Mouse (Mus musculus) thymus, postnatal 25 days (tissue): Measurements from ENCODE around the gene 4921517D22Rik.
A peak's percentile ranks its signal among the peaks of the same experiment; 100 is the strongest.
"Not testable (repeated sequence)": the region's sequence is repeated elsewhere in the genome, so short reads cannot be mapped to it uniquely, and the experiment has no call there.

ENCODE experiments used
- DNase-seq: peaks from one replicate; pipeline ENCODE4 v3.0.0; 2022

Gene 4921517D22Rik

DNA sequence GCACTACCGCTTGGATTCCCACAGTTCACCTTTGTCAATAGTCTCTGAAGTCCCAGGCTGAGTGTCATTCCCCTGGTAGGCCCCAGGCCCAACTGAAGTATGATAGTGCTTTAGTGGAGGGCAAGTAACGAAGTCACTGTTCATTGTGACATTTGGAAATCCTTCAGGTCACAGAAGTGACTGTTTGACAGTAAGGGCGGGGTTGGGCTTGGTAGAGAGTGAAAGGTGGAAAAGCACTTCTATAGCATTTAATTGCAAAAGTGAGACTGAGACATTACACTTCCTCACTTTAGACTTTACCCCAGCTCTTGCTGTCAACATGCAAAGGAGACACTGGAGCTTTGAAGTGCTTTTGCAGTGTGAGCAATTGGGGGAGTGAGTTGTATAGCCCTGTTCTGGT is at the start of gene 4921517D22Rik:
4921517D22Rik (minus strand) TSS at position 101 of the 400 bp plus-strand sequence.
- DNase-seq, result no peak

DNA sequence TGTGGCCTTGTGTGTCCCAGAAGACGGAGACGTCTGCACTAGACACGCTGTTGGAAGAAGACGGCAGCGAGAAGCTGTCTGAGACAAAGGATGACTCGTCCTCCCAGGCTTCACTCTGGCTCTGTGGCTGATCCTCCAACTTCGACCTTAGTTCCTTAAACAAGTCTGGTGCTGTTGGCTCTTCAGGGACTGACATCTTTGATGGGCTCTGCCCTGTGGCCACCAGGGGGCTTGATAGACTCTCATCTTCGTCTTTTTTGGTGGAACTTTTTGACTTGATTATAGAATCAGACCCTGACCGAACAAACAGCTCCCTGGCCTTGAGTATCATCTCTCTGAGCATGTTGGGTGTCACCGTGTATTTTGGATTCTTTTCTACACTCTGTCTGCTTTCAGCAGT is 47.8 kb upstream of the 4921517D22Rik start:
- DNase-seq, result peak; percentile 17

DNA sequence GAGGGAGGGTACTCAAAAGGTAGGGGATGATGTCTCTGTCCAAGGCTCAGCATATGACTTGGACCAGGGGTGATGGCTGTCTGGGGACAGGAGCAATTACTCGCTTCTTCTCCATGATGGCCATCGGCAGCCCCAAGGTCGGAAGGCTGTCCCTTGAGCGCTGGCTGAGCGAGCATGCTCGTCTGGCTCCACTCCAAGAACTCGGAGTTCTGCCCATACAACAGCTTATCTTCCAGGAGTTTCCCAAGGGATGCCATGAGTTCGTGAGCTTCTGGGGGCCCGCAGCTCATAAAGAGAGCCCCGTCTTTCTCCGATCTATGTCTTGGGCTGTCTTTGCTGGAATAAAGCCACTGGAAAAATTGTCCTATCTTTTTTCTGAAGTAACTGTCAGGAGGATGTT is 47.2 kb upstream of the 4921517D22Rik start:
- no peak for DNase-seq

DNA sequence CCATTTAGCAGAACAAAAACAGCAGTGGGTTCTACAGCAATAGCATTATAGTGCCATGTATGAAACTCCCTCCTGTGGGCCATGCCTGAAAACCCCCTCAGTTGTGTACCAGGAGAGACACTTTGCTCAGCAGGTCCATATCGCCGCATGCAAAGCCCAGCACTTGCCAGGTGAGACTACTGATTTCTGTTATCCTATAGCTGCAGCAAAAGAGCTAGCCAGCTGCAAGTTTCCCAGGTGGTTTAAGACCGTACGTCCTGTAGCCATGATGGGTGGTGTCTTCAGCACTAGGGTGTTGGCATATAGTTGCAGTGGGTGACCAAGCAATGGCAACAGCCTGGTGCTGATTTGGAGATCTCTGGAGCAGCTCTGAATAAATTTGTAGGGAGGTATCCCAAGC is 45.5 kb upstream of the 4921517D22Rik start:
- DNase-seq, result no peak

DNA sequence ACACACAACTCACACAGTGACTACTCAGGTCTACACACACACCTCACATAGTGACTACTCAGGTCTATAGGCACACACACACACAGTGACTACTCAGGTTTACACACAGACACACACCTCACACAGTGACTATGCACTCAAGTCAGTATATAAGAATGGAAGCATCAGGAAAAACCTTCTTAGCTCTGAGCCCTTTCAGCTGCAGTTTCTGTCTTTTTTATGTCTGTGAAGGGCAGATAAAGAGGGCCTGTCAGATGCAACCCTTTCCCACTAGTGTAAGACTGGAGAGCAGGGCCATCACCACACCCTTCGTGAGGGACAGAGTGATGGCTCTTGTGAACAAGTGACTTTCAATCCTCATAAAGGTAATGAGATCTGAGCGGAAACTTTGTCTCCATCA is 44.5 kb upstream of the 4921517D22Rik start:
- no peak for DNase-seq

DNA sequence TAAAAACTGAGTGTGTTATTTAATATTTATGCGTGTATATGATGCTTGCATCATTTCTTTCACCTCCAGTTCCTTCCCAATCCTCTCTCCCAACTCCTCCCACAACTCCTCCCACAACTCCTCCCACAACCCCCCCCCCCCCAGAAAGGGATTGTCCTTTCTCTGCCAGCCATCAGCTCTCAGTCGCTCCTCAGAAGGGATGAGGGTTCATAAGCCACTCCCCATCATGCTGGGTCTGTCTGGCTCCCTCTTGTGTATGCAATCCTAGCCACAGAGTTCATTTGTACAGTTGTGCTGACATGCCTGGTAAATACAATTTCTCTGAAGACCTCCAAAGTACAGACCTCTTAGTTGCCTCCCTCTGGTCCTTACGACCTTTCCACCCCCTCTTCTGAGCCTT is 41.3 kb upstream of the 4921517D22Rik start:
- DNase-seq, result no peak

DNA sequence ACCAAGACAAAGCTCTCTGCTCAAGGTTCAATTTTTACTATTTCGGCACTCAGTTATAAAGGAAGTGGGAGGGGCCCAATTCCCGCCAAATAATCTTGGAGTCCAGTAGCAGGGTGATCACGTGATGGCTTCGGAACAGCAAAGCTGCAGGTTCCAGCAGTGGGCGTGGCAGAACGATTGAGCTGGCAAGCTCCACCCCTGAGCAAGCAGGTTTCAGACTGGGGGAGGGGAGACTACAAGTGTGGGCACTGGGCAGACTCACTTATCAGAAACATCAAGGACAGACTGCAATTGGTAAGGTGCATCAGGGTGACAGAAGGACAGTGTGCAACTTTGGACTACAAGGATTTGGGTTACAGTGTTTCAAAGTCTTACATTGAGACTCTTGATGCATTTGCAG is 40.4 kb upstream of the 4921517D22Rik start:
- not testable (repeated sequence) for DNase-seq

DNA sequence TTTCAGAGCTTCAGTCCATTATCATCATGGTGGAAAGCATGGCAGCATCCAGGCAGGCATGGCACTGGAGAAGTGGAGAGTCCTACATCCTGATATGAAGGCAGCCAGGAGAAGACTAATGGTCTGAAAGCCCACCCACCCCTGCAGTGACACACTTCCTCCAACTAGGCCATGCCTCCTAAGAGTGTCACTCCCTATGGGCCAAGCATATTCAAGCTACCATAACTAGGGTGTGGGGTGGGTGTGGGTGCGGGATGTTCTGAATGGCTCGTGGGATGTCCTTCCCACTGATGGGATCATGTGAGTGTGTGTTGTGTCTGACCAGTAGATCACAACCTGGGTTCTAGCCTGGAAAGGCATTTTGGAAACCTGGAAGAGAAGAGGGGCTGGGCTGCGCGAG is 40.0 kb upstream of the 4921517D22Rik start:
- DNase-seq, result no peak

DNA sequence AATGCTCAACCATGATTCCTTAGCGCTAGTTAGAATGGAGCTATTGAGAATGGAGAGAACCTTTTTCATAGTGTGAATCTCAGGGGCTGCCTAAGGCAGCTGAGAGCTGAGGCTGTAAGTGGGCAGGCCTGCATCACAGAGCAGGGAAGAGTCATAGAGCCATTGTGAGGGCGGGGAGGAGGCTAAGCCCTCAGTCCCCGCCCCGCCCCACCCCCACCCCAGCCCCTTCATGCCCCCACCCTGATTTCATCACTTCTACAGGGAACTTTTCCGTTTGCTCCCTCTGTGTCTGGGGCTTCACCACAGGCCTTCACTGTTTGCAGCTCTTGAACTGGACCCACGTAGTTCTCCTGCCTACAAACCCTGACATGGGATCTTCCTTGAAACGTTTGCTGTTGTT is 37.7 kb upstream of the 4921517D22Rik start, which contains the start of gene Spata31d1d:
Spata31d1d (minus strand) TSS at position 101 of the 400 bp plus-strand sequence.
- DNase-seq, result no peak

DNA sequence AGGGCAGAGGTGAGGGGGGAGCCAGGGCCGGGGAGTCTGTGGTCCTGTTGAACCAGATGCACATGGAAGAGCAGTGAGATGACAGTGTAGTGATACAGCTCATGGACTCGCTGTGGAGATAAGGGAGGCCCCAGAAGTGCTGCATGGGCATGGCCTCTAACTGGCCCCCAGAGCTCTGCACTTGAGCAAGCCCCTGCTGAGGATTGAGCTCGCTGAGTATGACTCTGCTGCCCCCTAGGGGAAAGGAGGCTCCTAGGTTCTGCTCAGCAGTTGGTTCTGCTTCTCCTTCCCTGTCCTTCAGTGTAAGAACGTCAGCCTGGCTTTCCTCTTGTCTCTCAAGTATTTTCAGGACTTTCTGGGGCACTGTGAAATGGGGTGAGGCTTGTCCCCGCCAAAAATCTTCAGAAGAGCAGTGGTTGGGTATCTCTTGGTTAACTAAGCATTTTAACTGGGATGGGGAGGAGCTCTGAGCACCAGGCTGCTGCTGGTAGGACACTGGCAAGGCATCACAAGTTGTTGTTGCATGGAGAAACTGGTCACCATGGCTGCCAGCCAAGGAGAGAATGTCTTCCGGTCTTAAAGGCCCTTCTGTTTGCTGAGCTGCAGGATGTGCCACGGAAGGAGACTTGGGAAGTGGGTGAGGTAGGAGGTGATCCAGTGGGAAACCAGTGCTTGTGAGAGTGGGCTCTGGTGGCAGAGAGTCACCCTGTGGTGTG is 34.6 kb upstream of the 4921517D22Rik start:
- DNase-seq, result peak; percentile 79

DNA sequence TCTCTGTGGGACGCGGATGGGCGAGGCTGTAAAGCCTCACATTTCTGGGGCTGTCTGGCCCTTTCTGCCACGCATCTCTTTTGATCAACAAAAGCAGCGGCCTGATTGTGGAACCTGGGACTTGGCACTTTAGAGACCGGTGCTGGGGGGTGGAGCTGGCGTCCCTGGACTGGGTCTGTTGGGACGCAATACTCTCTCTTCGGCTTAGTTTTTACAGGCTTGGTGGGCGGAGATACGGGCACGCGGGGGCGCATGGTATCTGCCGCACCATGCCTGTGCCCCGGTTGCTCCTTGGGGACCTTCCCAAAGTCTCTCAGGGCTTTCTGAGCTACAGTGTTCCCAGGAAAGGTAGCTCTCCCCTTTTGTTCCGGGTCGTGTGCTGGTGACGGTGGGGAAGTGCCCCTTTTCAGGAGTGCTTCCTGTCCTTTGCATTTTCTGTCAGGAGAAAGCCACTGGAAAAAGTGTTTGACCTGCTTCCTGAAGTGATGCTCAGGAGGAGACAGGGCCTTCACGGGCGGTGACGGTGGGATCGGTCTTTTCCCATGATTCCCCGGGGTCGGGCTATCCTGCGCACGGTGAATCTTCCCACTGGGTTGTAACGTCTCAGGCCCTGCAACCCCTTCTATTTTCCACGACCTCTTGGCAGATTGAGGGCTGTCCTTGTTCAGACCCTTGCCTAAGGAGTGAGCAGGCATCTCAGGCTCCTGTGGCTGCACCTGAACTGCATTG is 32.4 kb upstream of the 4921517D22Rik start:
- no peak for DNase-seq

DNA sequence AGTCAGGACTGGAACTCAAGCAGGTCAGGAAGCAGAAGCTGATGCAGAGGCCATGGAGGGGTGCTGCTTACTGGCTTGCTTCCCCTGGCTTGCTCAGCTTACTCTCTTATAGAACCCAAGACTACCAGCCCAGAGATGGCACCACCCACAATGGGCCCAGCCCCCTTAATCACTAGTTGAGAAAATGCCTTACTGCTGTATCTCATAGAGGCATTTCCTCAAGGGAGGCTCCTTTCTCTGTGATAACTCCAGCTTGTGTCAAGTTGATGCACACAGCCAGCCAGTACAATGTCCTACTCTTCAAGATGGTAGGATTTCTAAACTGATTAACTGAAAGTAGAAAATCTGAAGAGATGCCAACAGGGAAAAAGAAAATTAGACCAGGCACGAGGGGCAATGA is 28.2 kb upstream of the 4921517D22Rik start:
- not testable (repeated sequence) for DNase-seq

DNA sequence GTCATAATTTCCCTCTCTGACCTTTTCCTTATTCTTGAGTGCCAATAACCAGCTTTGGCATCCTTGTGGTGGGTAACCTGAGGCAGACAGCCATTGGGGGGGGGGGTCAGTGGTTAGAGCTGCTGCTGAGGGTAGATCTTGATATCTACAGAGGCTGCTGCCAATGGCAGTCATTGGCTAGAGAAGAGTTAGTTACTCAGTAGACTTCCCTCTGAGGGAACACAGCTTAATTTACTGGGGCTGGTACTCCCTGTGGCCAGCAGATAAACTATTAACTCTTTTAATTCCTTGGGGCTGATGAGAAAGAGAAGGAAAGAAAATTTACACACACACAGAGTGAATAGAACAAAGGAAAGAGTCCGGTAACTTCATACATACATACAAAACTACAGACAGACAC is 25.6 kb upstream of the 4921517D22Rik start:
- no peak for DNase-seq

DNA sequence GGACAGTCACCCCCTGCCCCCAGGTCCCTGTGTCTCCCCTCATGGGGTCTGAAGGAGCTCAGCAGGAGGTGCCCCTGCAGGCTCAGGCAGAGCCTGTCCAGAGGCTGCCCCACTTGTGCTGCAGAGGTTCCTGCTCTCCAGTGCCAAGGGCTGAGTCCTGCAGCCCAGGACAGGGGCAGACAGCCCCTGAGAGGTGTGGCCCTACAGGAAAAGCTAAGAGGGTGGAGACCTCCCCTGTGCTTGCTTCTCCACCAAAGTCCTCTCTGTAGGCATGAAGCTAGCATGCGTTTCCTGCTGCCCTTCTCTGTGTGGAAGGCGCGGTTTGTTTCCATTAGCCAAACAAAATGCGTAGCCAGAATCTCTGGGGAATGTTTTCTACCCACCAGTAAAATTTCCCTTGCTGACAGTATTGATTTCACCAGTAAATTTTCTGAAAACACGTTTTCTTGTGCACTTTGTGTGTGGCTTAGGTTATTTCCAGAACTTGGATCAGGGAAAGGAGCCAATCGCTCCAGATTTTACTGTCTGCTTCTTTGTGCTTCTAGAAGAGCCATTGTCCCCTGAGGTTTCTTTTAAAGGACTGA is 25.0 kb upstream of the 4921517D22Rik start:
- not testable (repeated sequence) for DNase-seq

DNA sequence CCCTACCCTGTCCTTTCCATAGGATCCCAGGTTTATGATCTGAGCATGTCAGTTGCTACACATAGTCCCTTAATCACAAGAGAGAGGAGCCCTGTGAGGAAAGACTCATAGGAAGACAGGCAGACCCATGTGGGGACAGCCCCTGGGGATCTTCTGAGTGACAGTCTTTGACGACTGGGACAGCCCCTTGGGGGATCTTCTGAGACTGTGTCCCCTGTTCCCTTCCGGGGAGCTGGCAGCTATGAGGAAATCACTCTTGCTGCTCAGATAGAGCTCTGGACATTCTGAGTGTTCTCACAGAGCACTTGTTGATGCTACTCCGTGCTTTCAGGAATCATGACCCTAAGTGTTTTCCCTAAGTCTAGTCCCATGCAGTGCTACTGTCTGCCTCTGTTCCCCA is 19.8 kb upstream of the 4921517D22Rik start:
- DNase-seq, result no peak

DNA sequence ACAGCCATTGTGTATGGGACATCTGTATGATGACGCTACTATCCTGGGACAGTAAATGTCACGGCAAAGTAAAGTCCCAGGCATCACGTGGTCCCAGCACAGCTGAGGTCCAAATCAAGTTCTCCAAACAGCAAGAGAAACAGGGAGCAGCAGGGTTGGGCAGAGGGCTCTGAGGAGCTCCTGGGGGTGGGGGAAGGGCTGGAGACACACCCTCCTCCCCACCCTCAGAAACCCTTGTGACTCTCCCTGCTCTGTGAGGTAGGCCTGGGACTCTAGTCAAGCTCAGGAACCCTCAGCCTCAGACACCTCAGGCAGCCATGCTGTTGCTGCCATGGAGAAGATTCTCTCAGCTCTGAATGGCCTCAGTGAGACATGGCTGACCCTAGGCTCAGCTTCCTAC is 18.1 kb upstream of the 4921517D22Rik start, which contains the start of gene Spata31d1b:
Spata31d1b (plus strand) TSS at position 301 of the 400 bp plus-strand sequence.
- not testable (repeated sequence) for DNase-seq

DNA sequence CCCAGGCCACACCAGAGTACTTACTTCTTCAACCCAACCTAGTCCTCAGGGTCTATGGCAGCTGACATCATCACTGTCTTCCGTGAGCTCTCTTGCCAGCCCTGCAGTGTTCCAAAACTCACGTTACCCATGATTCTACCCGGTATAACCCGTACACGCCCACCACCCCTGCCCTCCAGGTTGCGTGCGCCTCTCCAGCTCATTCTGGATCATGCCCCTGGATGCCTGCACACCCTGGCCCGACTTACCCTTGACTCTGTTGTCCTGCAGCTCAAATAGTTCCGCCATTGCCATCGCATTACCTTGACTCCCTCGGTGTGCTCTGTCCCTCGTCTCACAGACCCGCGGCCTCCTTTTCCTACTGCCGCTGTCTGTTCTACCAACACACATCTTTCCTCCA is 16.3 kb upstream of the 4921517D22Rik start, which contains the start of gene Spata31d1a:
Spata31d1a (minus strand) TSS at position 101 of the 400 bp plus-strand sequence.
- DNase-seq, result no peak

DNA sequence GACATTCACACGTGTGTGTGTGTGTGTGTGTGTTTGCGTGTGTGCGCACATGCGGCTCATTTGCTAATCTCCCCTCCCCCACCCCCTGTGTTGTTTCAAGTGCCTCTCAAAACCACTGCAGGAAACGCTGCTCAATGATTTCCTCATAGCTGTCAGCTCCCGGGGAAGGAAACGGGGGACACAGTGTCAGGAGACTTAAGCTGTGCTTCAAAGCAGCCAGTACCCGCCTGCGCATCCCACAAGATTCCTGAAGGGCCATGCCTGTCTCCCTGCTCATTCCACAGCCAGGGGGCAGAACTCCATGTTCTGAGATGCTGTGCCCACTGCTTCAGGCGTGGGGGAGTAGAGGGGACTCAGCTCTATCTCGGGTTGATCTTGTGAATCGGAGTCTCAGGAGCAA is 10.7 kb upstream of the 4921517D22Rik start:
- DNase-seq, result peak; percentile 18

DNA sequence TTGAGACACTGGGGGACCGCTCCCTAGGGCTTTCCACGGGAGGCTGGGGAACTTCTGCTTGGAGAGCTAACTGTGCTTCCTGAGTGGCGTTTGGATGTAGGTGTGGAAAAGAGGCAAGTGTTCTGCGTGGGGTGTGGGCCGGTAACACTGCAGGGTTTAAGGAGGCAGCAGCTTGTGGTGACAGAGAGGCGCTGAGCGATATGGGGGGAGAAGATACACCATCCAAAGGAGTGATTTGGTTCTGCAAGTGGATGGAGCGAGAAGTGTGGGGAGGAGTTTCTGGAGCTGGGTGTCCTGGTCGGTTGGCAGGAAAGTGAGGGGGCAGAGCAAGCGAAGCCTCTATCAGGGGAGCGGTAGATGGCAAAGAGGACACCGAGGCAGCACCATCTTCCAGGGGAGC is 9.6 kb upstream of the 4921517D22Rik start:
- no peak for DNase-seq

DNA sequence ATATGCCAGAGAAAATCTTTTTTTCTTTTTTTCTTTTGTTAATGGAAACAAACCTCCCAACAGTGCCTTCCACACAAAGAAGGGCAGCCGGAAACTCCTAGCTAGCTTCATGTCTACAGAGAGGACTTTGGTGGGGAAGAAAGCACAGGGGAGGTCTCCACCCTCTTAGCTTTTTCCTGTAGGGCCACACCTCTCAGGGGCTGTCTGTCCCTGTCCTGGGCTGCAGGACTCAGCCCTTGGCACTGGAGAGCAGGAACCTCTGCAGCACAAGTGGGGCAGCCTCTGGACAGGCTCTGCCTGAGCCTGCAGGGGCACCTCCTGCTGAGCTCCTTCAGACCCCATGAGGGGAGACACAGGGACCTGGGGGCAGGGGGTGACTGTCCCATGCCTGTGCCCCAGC is 6.2 kb upstream of the 4921517D22Rik start:
- not testable (repeated sequence) for DNase-seq

DNA sequence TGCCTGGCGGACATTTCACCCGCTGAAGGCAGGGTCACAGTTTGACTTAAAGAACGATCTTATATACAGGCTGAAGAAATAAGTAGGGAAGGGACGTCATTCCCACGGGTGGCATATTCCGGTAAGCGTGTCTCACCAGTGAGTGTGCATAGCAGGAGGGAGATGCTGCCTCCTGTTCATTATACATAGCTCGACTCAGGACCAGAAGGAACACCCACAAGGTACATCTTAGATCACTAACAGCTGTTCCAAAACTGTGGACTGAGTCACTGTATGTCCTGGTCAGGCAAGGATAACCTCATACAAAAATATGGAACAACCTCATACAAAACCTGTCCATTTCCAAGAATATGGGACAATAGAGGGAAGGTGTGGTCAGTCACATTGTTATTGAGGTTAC is 5.2 kb upstream of the 4921517D22Rik start:
- DNase-seq, result no peak

DNA sequence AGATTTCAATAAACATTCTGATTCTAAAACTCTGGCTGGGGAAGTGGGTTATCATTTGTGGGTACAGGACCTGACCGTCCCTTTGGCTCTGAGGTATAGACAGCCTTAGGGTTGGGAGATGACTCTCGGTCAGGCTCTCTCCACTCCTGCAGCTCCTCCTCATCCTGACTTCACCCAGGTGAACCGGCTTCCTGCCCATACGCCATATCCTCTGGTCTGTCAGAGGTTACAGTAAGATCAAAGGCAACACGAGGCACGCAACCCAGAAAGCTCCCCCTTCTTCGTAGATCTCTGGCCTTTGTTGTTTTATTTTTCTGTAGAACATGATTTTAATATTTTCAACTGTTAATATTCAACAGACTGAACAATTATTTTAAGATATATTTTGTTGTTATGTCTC is 1.9 kb upstream of the 4921517D22Rik start:
- peak; percentile 14 for DNase-seq

DNA sequence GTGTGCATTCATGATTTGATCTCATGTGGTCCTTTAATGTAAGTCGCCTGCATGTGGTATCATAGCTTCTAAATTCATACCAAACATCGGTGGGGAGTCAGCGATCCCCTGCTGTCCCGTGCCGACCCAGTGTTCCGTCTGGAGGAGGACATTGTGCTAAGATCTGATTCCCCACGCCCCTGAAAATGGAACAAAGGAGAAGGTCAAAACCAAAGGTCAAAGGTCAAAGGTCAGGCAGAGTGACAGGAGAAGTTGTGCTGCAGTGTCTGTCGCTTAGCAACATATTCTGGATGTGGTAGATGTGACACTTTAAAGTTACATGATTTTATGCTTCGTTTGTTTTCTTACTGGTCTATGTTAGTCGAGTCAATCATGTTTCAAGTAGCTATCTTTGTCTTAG is 2.4 kb downstream of the 4921517D22Rik start:
- no peak for DNase-seq

DNA sequence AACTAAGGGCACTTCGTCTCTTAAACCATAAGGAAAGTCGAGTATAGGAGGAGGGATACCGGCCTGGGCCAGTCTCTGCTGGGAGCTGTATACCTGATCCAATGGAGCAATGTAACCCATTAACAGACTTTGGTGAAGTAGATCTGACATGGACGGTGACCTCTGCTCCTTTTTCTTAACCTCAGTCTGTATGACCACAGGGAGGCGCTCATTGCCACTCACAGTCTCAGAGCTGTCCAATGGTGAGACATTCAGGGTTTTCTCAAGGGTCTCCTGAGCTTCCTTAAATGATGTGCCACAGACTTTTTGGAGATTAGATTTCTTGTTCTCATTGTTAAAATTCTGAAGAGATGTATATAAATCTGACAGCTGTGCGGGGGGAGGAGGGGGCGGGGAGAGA is 3.3 kb downstream of the 4921517D22Rik start:
- no peak for DNase-seq
